Mouse (Mus musculus) E14TG2a.4 (cell line): ENCODE measurements around the gene Jam2.
A peak's percentile ranks its signal among the peaks of the same experiment; 100 is the strongest.

Experiments
- H3K27me3 ChIP-seq: 2 replicates; pipeline ENCODE4 v1.6.1; 2014; ENCODE audit warnings: low read length, control low read depth; ENCODE audit not compliant: insufficient read depth
- H3K36me3 ChIP-seq: 2 replicates; pipeline ENCODE4 v1.6.1; 2014; ENCODE audit warnings: low read length, control low read depth; ENCODE audit not compliant: insufficient read depth
- H3K4me1 ChIP-seq: replicated peaks from 2 replicates; pipeline ENCODE4 v1.6.1; 2014; ENCODE audit warnings: low read depth, low read length, control low read depth
- H3K4me3 ChIP-seq: replicated peaks from 2 replicates; pipeline ENCODE4 v1.5.1; 2014; ENCODE audit warnings: mild to moderate bottlenecking, low read length
- H3K9me3 ChIP-seq: 2 replicates; pipeline ENCODE4 v1.6.1; 2014; ENCODE audit warnings: low read length, control low read depth
- CTCF ChIP-seq: conservative IDR thresholded peaks from 2 replicates; pipeline ENCODE4 v1.5.1; 2014; ENCODE audit warnings: low read length
- NANOG ChIP-seq: IDR thresholded peaks from 2 replicates; pipeline ENCODE4 v1.6.1; 2014; ENCODE audit warnings: borderline replicate concordance, low read length, mixed read lengths
- POU5F1 ChIP-seq: IDR thresholded peaks from 2 replicates; pipeline ENCODE4 v1.6.1; 2014; ENCODE audit warnings: low read length, borderline replicate concordance

Jam2 gene

DNA sequence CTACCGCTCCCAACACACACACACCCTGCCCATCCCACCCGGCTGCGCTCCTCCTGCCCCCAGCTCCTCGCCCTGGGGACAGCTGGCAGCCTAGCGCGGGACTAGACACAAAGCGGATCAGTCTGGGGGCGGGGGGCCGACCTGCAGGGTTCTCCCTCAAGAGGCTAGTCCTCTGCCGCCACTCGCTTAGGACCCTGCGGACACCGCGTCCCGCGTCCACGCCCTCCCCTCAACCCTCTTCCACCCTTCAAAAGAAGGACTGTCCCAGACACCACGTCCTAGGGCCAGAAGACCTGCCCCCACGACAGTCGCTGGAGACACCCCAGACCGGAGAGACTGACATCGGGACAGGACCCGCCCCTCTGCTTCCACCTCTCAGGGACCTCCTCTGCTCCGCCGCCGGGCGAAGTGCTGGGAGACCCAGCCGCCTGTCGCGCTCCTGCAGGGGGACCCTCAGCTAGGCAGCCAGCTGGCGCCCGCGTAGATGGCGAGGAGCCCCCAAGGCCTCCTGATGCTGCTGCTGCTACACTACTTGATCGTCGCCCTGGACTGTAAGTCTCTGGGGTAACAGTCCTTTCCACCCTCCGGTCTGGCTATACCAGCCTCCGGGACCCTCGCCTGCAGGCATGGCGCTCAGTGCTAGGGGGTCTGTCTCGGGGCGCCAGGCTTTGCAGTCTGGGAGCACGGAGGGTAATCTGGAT is at the start of gene Jam2:
Gene Jam2 (plus strand): TSS at position 121 of the 701 bp plus-strand sequence.
- Histone ChIP-seq H3K4me3 (peak within 1 kb of the TSS; percentile 96), H3K27me3 (no peaks in the 10 kb centered on the region), H3K36me3 (peaks cover 26% of the 10 kb centered on the region), H3K4me1 (peaks cover 71% of the 10 kb centered on the region), H3K9me3 (peaks cover 9% of the 10 kb centered on the region)
- TF ChIP-seq POU5F1 = no peak
- TF ChIP-seq NANOG = no peak
- no peak for TF ChIP-seq CTCF

DNA sequence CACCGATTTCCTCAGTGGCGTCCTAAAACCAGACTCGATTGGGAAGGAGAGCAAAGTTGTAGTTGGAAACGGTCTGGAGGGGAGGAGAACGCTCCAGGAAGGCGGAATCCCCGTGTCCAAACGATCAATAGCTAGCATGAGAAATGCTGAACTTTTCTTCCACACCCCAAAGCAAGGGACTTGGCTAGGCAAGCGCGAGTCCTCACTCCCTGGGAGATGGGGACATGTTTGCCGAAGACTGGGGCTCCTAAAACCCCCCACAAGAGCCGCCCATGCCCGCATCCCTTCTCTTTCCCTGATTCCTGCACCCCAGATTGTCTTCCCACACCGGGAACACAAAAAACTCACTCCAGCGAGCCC is 39.1 kb upstream of the Jam2 start:
- Histone ChIP-seq H3K27me3 (no peaks in the 10 kb centered on the region), H3K36me3 (peaks cover 37% of the 10 kb centered on the region), H3K4me1 (peaks cover 27% of the 10 kb centered on the region), H3K4me3 (peak overlapping the region; percentile 94), H3K9me3 (no peaks in the 10 kb centered on the region)
- no peak for TF ChIP-seq NANOG
- no peak for TF ChIP-seq CTCF
- no peak for TF ChIP-seq POU5F1

DNA sequence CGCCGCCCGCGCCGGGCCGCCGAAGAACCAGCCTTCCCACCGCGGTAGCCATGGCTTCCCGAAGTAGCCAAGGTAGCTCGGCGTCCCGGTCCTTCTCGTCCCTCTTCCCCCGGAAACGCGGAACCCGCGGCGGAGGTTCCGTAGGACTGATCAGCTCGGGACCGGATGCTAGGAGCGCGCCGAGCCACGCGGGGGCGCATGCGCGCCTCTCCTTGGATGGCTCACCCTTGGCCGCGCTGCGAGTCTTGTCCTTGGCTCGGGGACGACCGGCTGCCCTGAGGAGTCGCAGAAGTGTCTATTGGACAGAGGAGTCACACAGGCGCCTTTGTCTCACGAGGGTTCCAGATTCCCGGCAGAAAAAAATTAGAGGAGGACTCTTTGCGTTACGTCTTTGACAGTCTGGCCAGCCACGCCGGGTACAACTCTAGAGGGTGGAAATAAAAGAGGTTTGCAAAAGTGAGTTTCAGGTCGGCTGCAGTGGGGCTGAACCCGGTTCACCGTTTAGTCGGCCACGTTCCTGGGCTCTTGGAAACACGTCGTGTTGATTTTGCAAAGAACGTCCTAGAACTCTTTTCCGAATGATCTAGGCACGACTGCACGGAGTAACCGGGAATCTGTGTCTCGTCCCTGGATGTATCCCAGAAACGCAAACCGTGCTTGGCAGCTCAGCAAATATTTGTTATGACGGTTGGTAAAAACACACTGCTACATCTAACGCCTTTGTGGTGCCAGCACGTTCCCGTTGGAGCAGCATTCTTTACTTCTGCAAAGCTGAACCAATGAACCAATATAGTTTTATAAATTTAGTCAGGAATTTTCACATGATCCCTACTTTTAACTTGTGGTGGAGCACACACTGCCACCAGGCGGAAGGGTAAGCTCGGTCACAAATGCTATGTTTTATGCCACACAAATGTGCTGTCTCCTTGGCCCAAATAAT is 38.5 kb upstream of the Jam2 start, which contains the start of gene Mrpl39:
Gene Mrpl39 (minus strand): TSS at position 577 of the 940 bp plus-strand sequence.
- peaks cover 27% of the 10 kb centered on the region for H3K4me1 ChIP-seq
- peak within 1 kb of the TSS; percentile 94 for H3K4me3 ChIP-seq
- TF ChIP-seq NANOG (no peak), POU5F1 (no peak), CTCF (no peak)
- no peaks in the 10 kb centered on the region for H3K27me3 ChIP-seq
- no peaks in the 10 kb centered on the region for H3K9me3 ChIP-seq
- peaks cover 30% of the 10 kb centered on the region for H3K36me3 ChIP-seq

DNA sequence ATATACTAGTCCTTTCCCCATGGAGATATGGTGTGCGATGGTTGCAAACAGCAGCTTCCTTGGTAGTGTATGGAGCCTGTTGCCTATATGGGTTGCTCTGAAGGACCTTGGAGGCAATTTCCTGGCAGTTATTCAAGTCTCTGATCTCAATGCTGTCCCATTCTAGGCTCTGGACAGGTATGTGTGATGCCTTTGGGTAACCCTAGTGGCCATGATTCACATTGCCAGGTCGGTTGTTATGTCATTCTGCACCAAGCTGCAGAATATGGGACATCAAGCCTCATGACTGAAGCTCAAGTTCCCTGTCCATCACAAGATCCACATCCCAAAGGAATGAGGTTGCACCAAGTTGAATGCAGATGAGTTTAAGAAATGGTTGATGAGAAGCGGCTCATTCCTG is 36.6 kb upstream of the Jam2 start:
- no peak for TF ChIP-seq NANOG
- peak; percentile 38 for TF ChIP-seq CTCF
- TF ChIP-seq POU5F1 = no peak

DNA sequence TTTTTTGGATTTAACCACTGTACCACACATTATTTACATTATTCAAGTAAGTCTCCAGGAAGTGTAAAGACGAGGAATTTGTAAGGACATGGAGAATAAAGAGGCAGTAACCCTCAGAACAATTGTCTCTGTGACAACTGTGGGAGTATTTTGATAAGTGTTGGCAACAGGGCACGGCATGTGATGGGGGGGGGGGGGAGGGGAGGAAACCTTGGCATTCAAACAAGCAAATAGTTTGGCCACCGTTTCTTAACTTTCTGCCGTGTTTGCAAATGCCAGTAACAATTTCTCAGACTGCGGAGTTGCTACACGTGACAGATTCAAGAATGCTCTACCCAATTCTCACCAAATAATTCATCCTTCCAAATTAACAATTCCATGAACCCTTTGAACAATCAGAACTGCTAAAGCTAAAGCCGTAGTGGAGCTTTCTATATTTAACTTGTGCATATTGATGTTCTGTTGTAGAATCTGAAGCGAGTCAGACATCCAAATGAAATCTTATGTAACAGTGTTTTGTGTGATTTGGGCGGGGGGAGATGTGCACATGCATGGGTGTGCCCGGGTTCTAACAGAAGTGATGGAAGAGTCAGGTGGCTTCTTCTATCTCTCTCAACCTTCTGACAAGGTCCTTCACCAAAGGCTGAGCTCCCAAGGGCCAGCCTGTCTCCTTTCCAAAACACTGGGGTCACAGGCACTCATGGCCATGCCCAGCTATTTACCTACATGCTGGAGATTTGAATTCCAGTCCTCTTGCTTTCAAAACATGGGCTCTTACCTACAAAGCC is 29.0 kb upstream of the Jam2 start:
- H3K4me1 ChIP-seq = 0 out of 2 replicates have a peak, but pooled peaks cover 4% of the 10 kb centered on the region
- no peak overlapping the region for H3K4me3 ChIP-seq
- no peaks in the 10 kb centered on the region for H3K27me3 ChIP-seq
- no peak for TF ChIP-seq NANOG
- no peak for TF ChIP-seq POU5F1
- no peak for TF ChIP-seq CTCF
- no peaks in the 10 kb centered on the region for H3K9me3 ChIP-seq
- H3K36me3 ChIP-seq = no peaks in the 10 kb centered on the region

More for the DNA sequence above, 36.6 kb upstream of the Jam2 start:
- H3K36me3 ChIP-seq = peaks cover 11% of the 10 kb centered on the region
- H3K4me1 ChIP-seq = peaks cover 27% of the 10 kb centered on the region
- no peak overlapping the region for H3K4me3 ChIP-seq
- no peaks in the 10 kb centered on the region for H3K27me3 ChIP-seq
- no peaks in the 10 kb centered on the region for H3K9me3 ChIP-seq

DNA sequence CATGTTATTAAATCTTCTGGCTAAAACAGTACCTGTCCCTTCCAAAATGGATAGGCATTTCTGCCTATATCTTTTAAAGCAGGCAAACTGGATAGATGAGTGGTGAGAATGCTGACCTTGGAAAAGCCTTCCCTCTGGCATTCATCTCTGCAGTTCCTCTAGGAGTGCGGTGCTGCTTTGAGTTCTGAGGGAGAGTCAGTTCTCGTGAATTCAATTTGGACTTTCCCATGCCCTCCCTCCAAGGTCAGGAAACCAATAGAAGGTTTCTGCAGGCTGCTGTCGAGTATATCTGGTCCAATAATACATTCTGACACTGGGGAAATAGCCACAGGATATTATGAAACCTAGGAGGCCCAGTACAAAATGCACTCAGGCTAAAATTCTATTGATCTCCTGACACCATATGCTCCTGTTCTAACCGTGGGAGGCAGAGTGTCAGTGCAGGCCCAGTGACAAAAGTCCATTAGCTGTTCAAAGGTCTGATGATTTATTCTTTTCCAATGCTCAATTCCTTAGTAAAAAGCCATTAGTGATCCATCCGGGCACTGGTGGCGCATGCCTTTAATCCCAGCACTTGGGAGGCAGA is 28.1 kb upstream of the Jam2 start:
- Histone ChIP-seq H3K36me3 (no peaks in the 10 kb centered on the region), H3K4me1 (0 out of 2 replicates have a peak, but pooled peaks cover 4% of the 10 kb centered on the region), H3K27me3 (no peaks in the 10 kb centered on the region), H3K4me3 (no peak overlapping the region), H3K9me3 (no peaks in the 10 kb centered on the region)
- TF ChIP-seq NANOG (no peak), POU5F1 (no peak), CTCF (no peak)

DNA sequence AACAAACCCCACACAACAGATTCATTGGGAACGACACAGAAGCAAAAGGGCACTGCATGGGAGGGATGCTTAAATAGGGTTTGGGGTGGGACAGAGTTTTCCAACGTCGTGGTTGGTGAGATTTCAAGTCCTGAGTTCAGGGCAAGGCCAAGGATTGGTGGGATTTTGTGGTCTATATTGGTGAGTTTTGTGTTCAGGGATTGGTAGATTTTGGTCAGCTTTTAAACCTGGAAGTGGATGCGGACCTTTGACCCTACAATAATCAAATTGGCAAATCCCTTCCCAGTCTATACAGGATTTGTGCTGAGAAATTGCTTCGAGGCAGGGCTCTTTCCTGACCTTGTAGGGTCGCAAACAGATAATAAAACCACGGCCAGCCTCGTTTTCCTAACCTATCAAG is 6.0 kb upstream of the Jam2 start:
- Histone ChIP-seq H3K36me3 (no peaks in the 10 kb centered on the region), H3K4me3 (no peak overlapping the region), H3K4me1 (peaks cover 52% of the 10 kb centered on the region), H3K9me3 (no peaks in the 10 kb centered on the region), H3K27me3 (no peaks in the 10 kb centered on the region)
- TF ChIP-seq POU5F1 = no peak
- no peak for TF ChIP-seq NANOG
- TF ChIP-seq CTCF = no peak

DNA sequence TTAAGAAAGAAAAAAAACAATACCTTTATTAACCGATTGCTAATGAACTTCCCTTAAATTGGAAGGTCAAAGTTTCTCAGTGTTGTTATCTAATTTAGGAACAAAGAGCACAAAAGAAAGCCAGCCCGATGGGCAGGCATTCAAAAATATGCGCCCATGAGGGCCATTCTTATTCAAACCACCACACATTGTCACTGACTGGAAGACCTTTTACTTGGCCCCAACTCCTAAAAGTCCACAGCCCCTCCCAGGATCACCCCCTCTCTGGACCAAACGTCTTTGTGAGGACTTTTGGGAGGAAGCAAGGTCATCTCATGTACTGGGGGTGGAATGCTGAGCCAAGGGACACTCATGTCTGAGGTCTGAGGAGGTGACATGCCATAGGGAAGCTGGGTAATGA is 4.7 kb upstream of the Jam2 start:
- peak overlapping the region; percentile 45; the same call in 1 of the 2 replicates for H3K4me3 ChIP-seq

More for the DNA sequence above, 4.7 kb upstream of the Jam2 start:
- peak; percentile 96 for TF ChIP-seq POU5F1
- peak; percentile 99 for TF ChIP-seq NANOG
- no peak for TF ChIP-seq CTCF
- Histone ChIP-seq H3K36me3 (no peaks in the 10 kb centered on the region), H3K27me3 (no peaks in the 10 kb centered on the region), H3K4me1 (peaks cover 57% of the 10 kb centered on the region), H3K9me3 (no peaks in the 10 kb centered on the region)
